Mouse (Mus musculus) bone marrow macrophage, adult 2 months (primary cell): ENCODE data around the gene Eif2ak4. TPM values are rescaled to one million over a fixed set of nuclear protein-coding genes. Genes with fewer than 3 reads are reported as not detected.

Experiments used
- H3K27ac ChIP-seq: 2 replicates; pipeline ENCODE4 v1.5.1; 2012; ENCODE audit warnings: low read depth, low read length; ENCODE audit not compliant: insufficient read depth
- H3K4me1 ChIP-seq: 2 replicates; pipeline ENCODE4 v1.6.1; 2012; ENCODE audit warnings: low read length; ENCODE audit not compliant: control insufficient read depth, insufficient read depth
- H3K4me3 ChIP-seq: 2 replicates; pipeline ENCODE4 v1.5.1; 2012; ENCODE audit warnings: mild to moderate bottlenecking, low read length, moderate library complexity; ENCODE audit not compliant: insufficient read depth
- CTCF ChIP-seq: IDR thresholded peaks from 2 replicates; pipeline ENCODE4 v1.5.1; 2012; ENCODE audit warnings: low read depth, mild to moderate bottlenecking, low read length, moderate library complexity
- POLR2A ChIP-seq: IDR thresholded peaks from 2 replicates; pipeline ENCODE4 v1.6.1; 2012; ENCODE audit warnings: mild to moderate bottlenecking, low read depth, low read length, borderline replicate concordance
- polyA plus RNA-seq: library from polyadenylated mRNA; stranded (reverse); fragments of >200 nt; gene quantifications from 2 replicates; pipeline ENCODE4 v1.2.4, GENCODE M21; 2012; ENCODE audit not compliant: missing spikeins, insufficient read depth, insufficient read length

Gene Eif2ak4
- polyA plus RNA-seq, 1 experiment = 12.0 TPM

- Histone ChIP-seq H3K27ac (peak overlapping the region; percentile 93), H3K4me3 (no peak overlapping the region), H3K4me1 (peaks cover 49% of the 10 kb centered on the region)
- TF ChIP-seq CTCF = no peak
- no peak for TF ChIP-seq POLR2A
Measured at GRCm38 (mm10) chr2:118512418-118513377, 124.3 kb downstream of the Eif2ak4 start.

DNA sequence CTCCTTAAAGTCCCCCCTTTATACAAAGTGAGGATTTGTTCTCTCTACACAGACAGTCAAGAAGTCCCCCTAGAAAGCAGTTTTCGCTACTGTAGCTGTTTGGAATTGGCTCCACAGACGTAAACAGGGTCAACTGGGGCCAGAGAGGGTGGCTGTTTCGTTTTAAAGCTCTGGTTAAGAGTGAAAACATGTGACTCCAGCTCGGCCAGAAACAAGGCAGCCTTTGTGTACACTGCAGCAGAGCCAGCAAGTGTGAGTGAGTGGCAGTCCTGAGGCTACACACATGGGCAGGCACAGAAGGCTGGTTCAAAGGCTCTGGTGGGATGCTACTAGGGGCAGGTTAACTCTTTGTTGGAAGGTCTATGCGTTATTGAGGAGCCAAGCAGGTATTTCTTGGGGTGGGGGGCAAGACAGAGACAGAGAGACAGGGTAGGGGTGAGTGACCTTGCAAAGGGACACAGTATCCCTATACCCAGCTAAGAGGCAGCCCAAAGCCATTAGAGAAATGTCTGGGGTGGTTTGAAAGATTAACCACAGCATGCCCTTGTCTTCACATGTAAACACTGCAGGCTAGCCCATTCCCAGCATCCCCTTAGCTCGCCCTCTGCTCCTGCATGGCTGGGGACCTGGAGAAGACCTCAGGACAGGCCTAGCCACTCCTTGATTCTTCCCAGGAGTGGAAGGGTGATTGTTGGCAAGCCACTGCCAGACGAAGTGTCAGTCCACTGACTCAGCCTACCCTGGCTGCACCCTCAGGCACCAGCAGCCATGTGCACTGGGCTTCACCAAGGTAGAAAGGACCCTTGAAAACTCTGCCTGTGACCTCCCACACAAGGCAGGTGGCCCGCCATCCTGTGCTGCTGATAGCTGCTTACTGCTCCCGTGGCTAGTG lies 131.9 kb downstream of the Eif2ak4 start:
- peaks cover 53% of the 10 kb centered on the region for H3K4me1 ChIP-seq
- TF ChIP-seq CTCF (no peak), POLR2A (no peak)
- peak overlapping the region; percentile 92 for H3K27ac ChIP-seq
- peak overlapping the region; percentile 9; the same call in 1 of the 2 replicates for H3K4me3 ChIP-seq

GRCm38 (mm10) chr2:118522265-118522664 lies 133.8 kb downstream of the Eif2ak4 start:
- peak overlapping the region; percentile 64 for H3K27ac ChIP-seq
- TF ChIP-seq CTCF (no peak), POLR2A (no peak)

GRCm38 (mm10) chr2:118523163-118523730 lies 134.8 kb downstream of the Eif2ak4 start:
- H3K4me3 ChIP-seq = no peak overlapping the region
- H3K27ac ChIP-seq = peak overlapping the region; percentile 33; the same call in 1 of the 2 replicates
- peaks cover 50% of the 10 kb centered on the region for H3K4me1 ChIP-seq
- no peak for TF ChIP-seq CTCF
- TF ChIP-seq POLR2A = no peak

More at GRCm38 (mm10) chr2:118522265-118522664, 133.8 kb downstream of the Eif2ak4 start:
- peaks cover 51% of the 10 kb centered on the region for H3K4me1 ChIP-seq
- no peak overlapping the region for H3K4me3 ChIP-seq

DNA sequence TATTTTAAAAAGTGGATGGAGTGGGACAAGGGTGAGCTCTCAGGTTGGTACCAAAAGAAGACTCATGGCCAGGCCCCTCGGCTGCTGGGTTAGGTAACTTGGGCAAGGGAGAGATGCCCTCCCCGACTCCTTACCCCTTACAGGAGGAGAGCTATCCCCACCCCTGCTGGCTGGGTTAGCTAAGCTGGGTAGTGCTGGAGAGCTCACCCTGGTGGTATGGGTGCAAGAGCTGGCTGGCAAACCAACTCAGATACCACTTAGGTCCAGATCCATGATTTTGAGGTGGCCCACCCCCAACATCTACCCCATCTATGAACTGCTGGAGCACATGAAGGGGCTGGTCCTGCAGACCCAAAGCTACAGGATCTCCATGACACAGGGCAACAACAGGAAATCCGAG lies 136.4 kb downstream of the Eif2ak4 start:
- H3K4me1 ChIP-seq = peaks cover 46% of the 10 kb centered on the region
- H3K27ac ChIP-seq = no peak overlapping the region
- TF ChIP-seq CTCF = no peak
- TF ChIP-seq POLR2A = no peak
- no peak overlapping the region for H3K4me3 ChIP-seq

Other genes with a start within 250 kb of the Eif2ak4 start
- 0.58 and 1.1 TPM in 2 replicates for gene Fsip1, start 131.7 kb upstream of the Eif2ak4 start, polyA plus RNA-seq
- gene Gpr176, start 15.2 kb upstream of the Eif2ak4 start, polyA plus RNA-seq = 1.8 and 2.4 TPM in 2 replicates
- 252 and 297 TPM in 2 replicates for gene Srp14, start 91.1 kb downstream of the Eif2ak4 start, polyA plus RNA-seq
- 30.0 and 44.1 TPM in 2 replicates for gene Bmf, start 161.1 kb downstream of the Eif2ak4 start, polyA plus RNA-seq
- gene Bub1b, start 209.6 kb downstream of the Eif2ak4 start, polyA plus RNA-seq = 43.3 and 49.9 TPM in 2 replicates